23 mouse cellular contexts compared by ENCODE assay signal in the genomic region with DNA sequence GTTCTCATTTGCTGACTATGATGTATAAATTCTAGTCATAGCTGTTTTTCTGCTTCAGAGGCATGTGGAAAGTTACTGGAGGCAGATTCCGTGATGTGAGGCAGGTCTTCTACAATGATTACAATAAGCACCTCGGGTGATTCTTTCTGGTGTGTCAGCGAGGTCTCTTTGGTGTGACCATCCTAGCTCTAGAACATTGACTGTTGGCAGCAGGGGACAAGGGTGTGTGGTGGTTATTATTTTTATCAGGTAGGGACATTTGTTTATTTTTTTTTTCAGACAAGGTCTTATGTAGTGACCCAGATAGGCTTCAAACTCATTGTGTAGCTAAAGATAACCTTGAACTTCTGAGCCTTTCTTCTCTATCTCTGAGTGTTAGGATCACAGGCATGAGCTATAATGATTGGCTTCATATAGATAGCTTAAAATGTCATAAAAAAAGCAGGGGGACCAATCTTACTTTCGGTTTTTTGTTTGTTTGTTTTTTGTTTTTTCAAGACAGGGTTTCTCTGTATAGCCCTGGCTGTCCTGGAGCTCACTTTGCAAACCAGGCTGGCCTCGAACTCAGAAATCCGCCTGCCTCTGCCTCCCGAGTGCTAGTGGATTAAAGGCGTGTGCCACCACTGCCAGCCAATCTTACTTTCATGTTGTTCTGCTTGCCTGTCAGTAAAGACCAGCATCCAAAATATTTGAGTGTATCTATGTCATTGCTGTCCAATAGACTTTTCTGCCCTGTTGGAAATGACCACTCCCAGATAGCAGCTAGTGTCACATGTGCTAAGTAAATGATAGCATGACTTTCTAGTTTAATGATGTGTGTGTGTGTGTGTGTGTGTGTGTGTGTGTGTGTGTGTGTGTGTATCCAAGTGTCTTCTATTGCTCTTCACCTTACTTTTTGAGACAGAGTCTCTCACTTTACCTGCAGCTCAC. TPM values are rescaled to one million over a fixed set of nuclear protein-coding genes. Genes with fewer than 3 reads are reported as not detected.
DNase-seq lines count a peak whose midpoint lies in the region; ATAC-seq and TF ChIP-seq lines count a peak whose summit lies in the region.
"Had no signal": no experiment of that assay in that cellular context is flagged by ENCODE, and none has a peak within 500 bp of the region (broad histone marks: within the 10 kb centered on the region; RNA-seq: fewer than 3 reads in every experiment).

No protein-coding gene starts in this region.

- H3K4me3 ChIP-seq in MEL (ENCODE audit: control insufficient read depth in 1 of 2, insufficient read depth in 1 of 2, low read depth in 2 of 2, low read length in 2 of 2) = no peak overlapping the region
- H3K4me3 ChIP-seq in liver, embryonic 12.5 days = no peak overlapping the region
- no peak overlapping the region for H3K4me3 ChIP-seq in liver, postnatal 0 days (ENCODE audit: low read depth, low read length)
- H3K4me3 ChIP-seq: forebrain, embryonic 13.5 days; heart, embryonic 15.5 days; hindbrain, embryonic 13.5 days; layer of hippocampus, adult 2 months; midbrain, embryonic 12.5 days; myocyte; neural tube, embryonic 13.5 days had no signal

- peak; percentile 29; the same call in 1 of the 2 replicates for ATAC-seq in common myeloid progenitor, adult 5-6 weeks (replicated peaks; ENCODE audit: low read depth, poor library complexity, severe bottlenecking)
- ATAC-seq in liver, embryonic 12.5 days = peak; percentile 87
- peak; percentile 80 for ATAC-seq in liver, postnatal 0 days
- ATAC-seq: forebrain, embryonic 13.5 days; intestine, postnatal 0 days had no signal

- TF ChIP-seq EP300 in MEL (IDR thresholded peaks at IDR 0.05; ENCODE audit: low read depth in 1 of 2, low read length in 2 of 2) = no peak; a peak in 1 of 4 replicates
- TF ChIP-seq EP300 in liver, postnatal 0 days (IDR thresholded peaks at IDR 0.05; ENCODE audit: low read depth) = peak; percentile 87

- no peaks in the 10 kb centered on the region for H3K36me3 ChIP-seq in MEL (ENCODE audit: control insufficient read depth in 1 of 2, insufficient read depth in 2 of 2, low read length in 2 of 2)
- no peaks in the 10 kb centered on the region for H3K36me3 ChIP-seq in liver, embryonic 12.5 days
- no peaks in the 10 kb centered on the region for H3K36me3 ChIP-seq in liver, postnatal 0 days (replicated peaks; ENCODE audit: insufficient read depth, low read length)
- H3K36me3 ChIP-seq: heart, embryonic 15.5 days; hindbrain, embryonic 13.5 days; midbrain, embryonic 12.5 days; neural tube, embryonic 13.5 days had no signal

- TF ChIP-seq RAD21 in MEL (IDR thresholded peaks at IDR 0.05; ENCODE audit: low read depth, low read length) = no peak

- no peak for TF ChIP-seq POLR2A in MEL (IDR thresholded peaks at IDR 0.05; ENCODE audit: control insufficient read depth in 1 of 2, insufficient read depth in 1 of 2, low read depth in 1 of 2, low read length in 2 of 2, poor library complexity in 1 of 2)

- H3K27me3 ChIP-seq in MEL (ENCODE audit: control insufficient read depth in 1 of 2, insufficient read depth in 2 of 2, low read length in 2 of 2) = peaks cover 0 to 1% of the 10 kb centered on the region in 2 experiments; a peak in 2 of 4 replicates
- no peaks in the 10 kb centered on the region for H3K27me3 ChIP-seq in liver, embryonic 12.5 days (replicated peaks)
- H3K27me3 ChIP-seq in liver, postnatal 0 days (ENCODE audit: insufficient read depth, low read length) = no peaks in the 10 kb centered on the region
- H3K27me3 ChIP-seq: forebrain, embryonic 13.5 days; heart, embryonic 15.5 days; hindbrain, embryonic 13.5 days; midbrain, embryonic 12.5 days; neural tube, embryonic 13.5 days had no signal

- peak overlapping the region; percentile 23 for H3K4me2 ChIP-seq in liver, embryonic 12.5 days
- no peak overlapping the region for H3K4me2 ChIP-seq in liver, postnatal 0 days (ENCODE audit: low read depth, low read length)
- H3K4me2 ChIP-seq: forebrain, embryonic 13.5 days; heart, embryonic 15.5 days; hindbrain, embryonic 13.5 days; lung, embryonic 14.5 days; midbrain, embryonic 12.5 days; neural tube, embryonic 13.5 days had no signal

- 48% methylated on average over 8 of the region's 8 CpGs for WGBS in liver, embryonic 12.5 days (ENCODE audit: insufficient replicate concordance)
- WGBS in liver, postnatal 0 days (ENCODE audit: insufficient replicate concordance) = 64% methylated on average over 8 of the region's 8 CpGs

- H3K9me3 ChIP-seq in MEL (replicated peaks; ENCODE audit: insufficient read depth, low read length) = no peaks in the 10 kb centered on the region
- no peaks in the 10 kb centered on the region for H3K9me3 ChIP-seq in liver, embryonic 12.5 days (replicated peaks)
- no peaks in the 10 kb centered on the region for H3K9me3 ChIP-seq in liver, postnatal 0 days (ENCODE audit: low read length)
- H3K9me3 ChIP-seq: forebrain, embryonic 13.5 days; heart, embryonic 15.5 days; hindbrain, embryonic 13.5 days; midbrain, embryonic 12.5 days; neural tube, embryonic 13.5 days had no signal

- no peak for DNase-seq in MEL (ENCODE audit: low read depth, low spot score)
- no peak for DNase-seq in liver, postnatal 0 days
- DNase-seq in left cerebral cortex, adult 18-20 months (ENCODE audit: low spot score in 2 of 2) = no peak
- no peak for DNase-seq in lung, postnatal 36 days
- no peak for DNase-seq in kidney, postnatal 36 days
- DNase-seq: cerebellum, adult 11-12 months; cerebellum, adult 9-11 months; gastrocnemius, postnatal 10 days; heart, postnatal 4 days; kidney, postnatal 25 days; left cerebral cortex, postnatal 4 days; lung, embryonic 14.5 days; lung, postnatal 14 days had no signal

- H3K27ac ChIP-seq in MEL (ENCODE audit: control insufficient read depth, low read depth, low read length) = no peak overlapping the region
- peak overlapping the region; percentile 66 for H3K27ac ChIP-seq in liver, embryonic 12.5 days
- H3K27ac ChIP-seq in liver, postnatal 0 days (ENCODE audit: low read depth) = no peak overlapping the region
- H3K27ac ChIP-seq: forebrain, embryonic 13.5 days; heart, embryonic 15.5 days; hindbrain, embryonic 13.5 days; layer of hippocampus, adult 2 months; midbrain, embryonic 12.5 days; neural tube, embryonic 13.5 days had no signal

- H3K4me1 ChIP-seq in MEL (ENCODE audit: control insufficient read depth in 1 of 2, insufficient read depth in 2 of 2, low read length in 2 of 2) = no peaks in the 10 kb centered on the region
- peaks cover 29% of the 10 kb centered on the region for H3K4me1 ChIP-seq in liver, embryonic 12.5 days
- no peaks in the 10 kb centered on the region for H3K4me1 ChIP-seq in liver, postnatal 0 days (ENCODE audit: insufficient read depth)
- H3K4me1 ChIP-seq: forebrain, embryonic 13.5 days; heart, embryonic 15.5 days; hindbrain, embryonic 13.5 days; midbrain, embryonic 12.5 days; neural tube, embryonic 13.5 days had no signal

- no peak for TF ChIP-seq CTCF in MEL (IDR thresholded peaks at IDR 0.05 in 2 of 3, conservative IDR thresholded peaks at IDR 0.05 in 1 of 3; ENCODE audit: control insufficient read depth in 1 of 3, insufficient read depth in 1 of 3, low read depth in 2 of 3, low read length in 3 of 3, poor library complexity in 1 of 3, severe bottlenecking in 1 of 3)
- TF ChIP-seq CTCF in liver, postnatal 0 days (IDR thresholded peaks at IDR 0.05; ENCODE audit: low read depth) = no peak

- no peaks in the 10 kb centered on the region for H3K79me2 ChIP-seq in MEL (ENCODE audit: control insufficient read depth, insufficient read depth, low read length, poor library complexity)

- no peak overlapping the region for H3K9ac ChIP-seq in MEL (ENCODE audit: control insufficient read depth, low read depth, low read length, poor library complexity, severe bottlenecking)
- H3K9ac ChIP-seq in liver, embryonic 12.5 days = no peak overlapping the region
- no peak overlapping the region for H3K9ac ChIP-seq in liver, postnatal 0 days (replicated peaks)
- H3K9ac ChIP-seq: forebrain, embryonic 13.5 days; heart, embryonic 15.5 days; hindbrain, embryonic 13.5 days; lung, embryonic 14.5 days; midbrain, embryonic 12.5 days; neural tube, embryonic 13.5 days had no signal

TF ChIP-seq in MEL, 35 proteins besides CTCF, POLR2A, EP300 and RAD21:
- TF ChIP-seq POLR2AphosphoS5 (IDR thresholded peaks at IDR 0.05; ENCODE audit: borderline replicate concordance, low read depth, low read length) (no peak), TCF12 (IDR thresholded peaks at IDR 0.05; ENCODE audit: low read depth, low read length) (0 out of 2 replicates have a peak, but pooled peaks have one; percentile 25), GATA1 (IDR thresholded peaks at IDR 0.05; ENCODE audit: low read depth, low read length) (0 out of 2 replicates have a peak, but pooled peaks have one; percentile 7)
TF ChIP-seq in MEL: peak in this region for 2.

RNA-seq across cellular contexts. Expression of gene Cmah, which starts 15.9 kb away (rescaled TPM):
- total RNA-seq in MEL (2012; rRNA removed) = 2.2 and 2.3 TPM in 2 replicates
- polyA plus RNA-seq in MEL (2012; ENCODE audit: insufficient read depth in 1 of 2, insufficient read length in 2 of 2, low read depth in 1 of 2, low replicate concordance in 2 of 2, missing spikeins in 1 of 2) = 1 to 10 TPM in 1 of 2 experiments, not detected in 1; 1.4 TPM
- total RNA-seq in common myeloid progenitor, adult 5-6 weeks (2017) = 2.0 and 2.5 TPM in 2 replicates
- polyA plus RNA-seq in liver, embryonic 12.5 days (2016; fragmentation: Nextera tagmentation; extraction: Ambion mirVana) = 1.9 and 2.2 TPM in 2 replicates
- polyA plus RNA-seq in liver, postnatal 0 days (2015; fragmentation: Nextera tagmentation; extraction: Ambion mirVana) = 2.8 and 3.7 TPM in 2 replicates
- total RNA-seq in left cerebral cortex, adult 18-20 months (2021) = 1 to 10 TPM in 1 of 2 experiments, under 1 TPM in 1; 0.58 to 1.2 TPM

RNA-seq across cellular contexts. Expression of gene Carmil1, which starts 30.7 kb away (rescaled TPM):
- 0.07 and 0.15 TPM in 2 replicates for total RNA-seq in MEL (2012; rRNA removed)
- 1 to 10 TPM in 1 of 2 experiments, not detected in 1; 1.2 TPM for polyA plus RNA-seq in MEL (2012; ENCODE audit: insufficient read depth in 1 of 2, insufficient read length in 2 of 2, low read depth in 1 of 2, low replicate concordance in 2 of 2, missing spikeins in 1 of 2)
- 2.6 and 2.7 TPM in 2 replicates for total RNA-seq in common myeloid progenitor, adult 5-6 weeks (2017)
- polyA plus RNA-seq in liver, embryonic 12.5 days (2016; fragmentation: Nextera tagmentation; extraction: Ambion mirVana) = 9.9 and 10.7 TPM in 2 replicates
- 5.9 and 6.5 TPM in 2 replicates for polyA plus RNA-seq in liver, postnatal 0 days (2015; fragmentation: Nextera tagmentation; extraction: Ambion mirVana)
- total RNA-seq in left cerebral cortex, adult 18-20 months (2021) = 10 to 100 TPM; 29.1 to 29.2 TPM

Comparison
In these comparisons a context has a peak if more than half of its experiments do, and no peak if none do; other contexts are left out.
1. ATAC-seq: peak in every context shown above with its lines; median percentile 87 in liver, embryonic 12.5 days; 80 in liver, postnatal 0 days; 29 in common myeloid progenitor, adult 5-6 weeks.